Mouse (Mus musculus) heart, embryonic 11.5 days (tissue): Measurements from ENCODE around the gene Cfp. TPM values are rescaled to one million over a fixed set of nuclear protein-coding genes. Genes with fewer than 3 reads are reported as not detected.
A peak's percentile ranks its signal among the peaks of the same experiment; 100 is the strongest.

Experiments used
- ATAC-seq: fragments of 200-750 bp; cut with Nextera tagmentation; replicated peaks from 2 replicates; pipeline ENCODE4 v1.8.0; 2017; ENCODE audit warnings: moderate library complexity; ENCODE audit not compliant: insufficient number of reproducible peaks, low FRiP score, low TSS enrichment
- H3K27ac ChIP-seq: fragments of 300-500 bp; sonication (generic); 2 replicates; pipeline ENCODE4 v1.5.1; 2014; ENCODE audit warnings: mild to moderate bottlenecking, low read depth, low read length
- H3K27me3 ChIP-seq: fragments of 300-500 bp; sonication (generic); 2 replicates; pipeline ENCODE4 v1.6.1; 2014; ENCODE audit warnings: mild to moderate bottlenecking, low read length, mixed read lengths; ENCODE audit not compliant: control insufficient read depth, insufficient read depth
- H3K36me3 ChIP-seq: fragments of 300-500 bp; sonication (generic); 2 replicates; pipeline ENCODE4 v1.6.1; 2014; ENCODE audit warnings: mild to moderate bottlenecking, low read length, moderate library complexity, mixed read lengths; ENCODE audit not compliant: control insufficient read depth, insufficient read depth
- H3K4me1 ChIP-seq: fragments of 300-500 bp; sonication (generic); 2 replicates; pipeline ENCODE4 v1.6.1; 2014; ENCODE audit warnings: low read length; ENCODE audit not compliant: control insufficient read depth, insufficient read depth
- H3K4me2 ChIP-seq: fragments of 300-500 bp; sonication (generic); 2 replicates; pipeline ENCODE4 v1.6.1; 2014; ENCODE audit warnings: mild to moderate bottlenecking, moderate library complexity
- H3K4me3 ChIP-seq: fragments of 300-500 bp; sonication (generic); 2 replicates; pipeline ENCODE4 v1.5.1; 2014; ENCODE audit warnings: low read depth, low read length
- H3K9ac ChIP-seq: fragments of 300-500 bp; sonication (generic); 2 replicates; pipeline ENCODE4 v1.6.1; 2014; ENCODE audit warnings: mild to moderate bottlenecking, low read depth, low read length, moderate library complexity
- H3K9me3 ChIP-seq: fragments of 300-500 bp; sonication (generic); replicated peaks from 2 replicates; pipeline ENCODE4 v1.6.1; 2016; ENCODE audit warnings: low read length; ENCODE audit not compliant: control insufficient read depth
- WGBS: fragments of 180-500 bp; shearing (Covaris S2); extraction: QIAGEN DNeasy Blood & Tissue Kit; methylation state at CpG from one replicate; pipeline ENCODE4 v1.1.7; 2014; ENCODE audit not compliant: insufficient replicate concordance; 5-methylcytosine and 5-hydroxymethylcytosine counted together
- polyA plus RNA-seq: library from polyadenylated mRNA; unstranded; fragments of >200 nt; fragmentation: Nextera tagmentation; extraction: Ambion mirVana; gene quantifications from 2 replicates; pipeline ENCODE4 v1.2.1, GENCODE M21; 2014

The Cfp gene
- 3.2 and 3.3 TPM in 2 replicates for polyA plus RNA-seq

DNA sequence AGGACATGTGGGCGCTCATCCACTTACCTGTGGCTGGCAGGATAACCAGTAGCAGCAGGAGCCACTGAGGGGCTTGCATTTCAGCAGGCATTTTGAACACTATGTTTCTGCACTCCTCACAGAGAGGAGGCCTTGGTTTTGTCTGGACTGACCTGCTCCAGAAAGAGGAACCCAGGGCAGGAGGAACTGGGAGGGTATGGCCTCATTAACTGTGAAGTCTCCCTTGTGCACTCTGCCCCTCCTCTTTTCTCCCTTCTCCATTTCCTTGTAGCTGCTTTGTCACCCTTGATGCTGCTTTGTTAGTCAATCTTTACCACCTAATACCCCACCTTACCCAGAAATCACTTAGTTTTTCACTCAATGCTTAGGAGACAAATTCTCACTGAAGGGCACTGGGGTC lies at the start of gene Cfp:
Cfp (minus strand) TSS at position 192 of the 400 bp plus-strand sequence.
- Histone ChIP-seq H3K9me3 (no peaks in the 10 kb centered on the region), H3K36me3 (no peaks in the 10 kb centered on the region), H3K4me1 (no peaks in the 10 kb centered on the region), H3K9ac (no peak within 1 kb of the TSS), H3K27ac (no peak within 1 kb of the TSS), H3K27me3 (no peaks in the 10 kb centered on the region), H3K4me3 (no peak within 1 kb of the TSS), H3K4me2 (no peak within 1 kb of the TSS)
- ATAC-seq: no peak
- 75% methylated on average over 1 of the region's 1 CpGs for WGBS

DNA sequence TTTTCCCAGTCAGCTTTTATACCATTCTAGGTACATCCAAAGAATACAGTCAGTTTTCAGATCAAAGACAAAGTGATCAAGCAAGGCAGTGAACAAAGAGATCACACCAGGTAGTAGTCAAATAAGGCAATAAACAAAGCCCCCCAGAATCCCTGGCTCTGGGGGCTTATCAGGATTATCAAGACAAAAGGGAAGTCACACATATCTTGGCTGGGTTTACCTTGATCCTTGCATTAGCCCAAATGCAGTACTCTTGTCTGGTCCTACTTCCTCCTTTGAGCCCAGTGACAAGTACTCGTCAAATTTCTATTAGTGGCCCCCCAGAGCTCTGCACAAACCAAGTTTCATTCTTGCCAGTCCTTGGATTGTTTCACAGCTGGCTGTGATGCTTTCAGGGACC lies 49.5 kb upstream of the Cfp start:
- WGBS: 48% methylated on average over 1 of the region's 1 CpGs
- Histone ChIP-seq H3K4me1 (no peaks in the 10 kb centered on the region), H3K9ac (no peak overlapping the region), H3K27ac (no peak overlapping the region), H3K36me3 (no peaks in the 10 kb centered on the region), H3K9me3 (no peaks in the 10 kb centered on the region), H3K27me3 (no peaks in the 10 kb centered on the region), H3K4me3 (no peak overlapping the region), H3K4me2 (no peak overlapping the region)
- no peak for ATAC-seq

DNA sequence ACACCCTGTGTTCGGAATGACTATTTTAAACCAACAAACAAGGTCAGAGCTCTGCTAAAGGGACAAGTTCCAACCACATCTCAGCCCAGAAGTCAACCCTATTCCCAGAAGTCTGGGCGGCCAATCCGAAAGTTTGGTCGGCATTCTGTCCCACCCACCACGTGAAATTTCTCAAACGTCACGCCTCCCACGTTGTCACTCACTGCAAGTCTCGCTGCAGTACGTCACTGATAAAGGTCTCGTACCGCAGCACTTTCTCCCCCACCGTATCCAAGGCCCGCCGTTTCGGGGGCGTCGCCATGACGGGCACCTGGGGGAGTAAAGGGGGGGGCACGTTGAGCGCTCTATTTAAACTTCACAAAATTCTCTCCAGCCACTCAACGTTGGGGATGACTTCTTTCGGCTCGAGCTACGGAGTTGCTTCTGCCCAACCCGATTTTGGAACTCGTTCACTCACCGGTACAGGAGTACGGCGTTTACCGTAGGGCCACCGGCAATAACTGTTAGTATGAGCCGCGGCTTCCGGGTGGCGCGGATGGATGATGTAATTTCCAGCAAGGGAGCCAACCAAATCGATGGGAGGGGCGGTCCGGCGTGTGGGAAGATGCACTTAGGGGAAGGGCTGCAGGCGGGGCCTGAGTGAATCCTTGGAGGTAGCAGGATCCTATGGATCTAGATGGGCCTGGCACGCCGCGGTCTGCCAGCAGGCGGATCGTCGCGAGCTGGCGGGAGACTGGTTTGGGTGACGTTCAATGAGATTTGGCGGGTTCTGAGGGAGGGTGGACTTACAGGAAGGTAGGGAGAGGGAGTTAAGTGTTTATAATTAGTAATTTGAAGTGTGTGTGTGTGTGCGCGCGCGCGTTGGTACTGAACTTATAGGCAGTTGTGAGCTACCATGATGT lies 30.4 kb upstream of the Cfp start, which contains the start of gene Uxt:
Uxt (minus strand) TSS at position 541 of the 902 bp plus-strand sequence.
- Histone ChIP-seq H3K9ac (peak within 1 kb of the TSS; percentile 65), H3K36me3 (no peaks in the 10 kb centered on the region), H3K9me3 (no peaks in the 10 kb centered on the region), H3K4me3 (peak within 1 kb of the TSS; percentile 50), H3K4me2 (peak within 1 kb of the TSS; percentile 59), H3K27ac (peak within 1 kb of the TSS; percentile 80), H3K27me3 (no peaks in the 10 kb centered on the region), H3K4me1 (no peaks in the 10 kb centered on the region)
- peak; percentile 95 for ATAC-seq
- 15% methylated on average over 57 of the region's 57 CpGs for WGBS

DNA sequence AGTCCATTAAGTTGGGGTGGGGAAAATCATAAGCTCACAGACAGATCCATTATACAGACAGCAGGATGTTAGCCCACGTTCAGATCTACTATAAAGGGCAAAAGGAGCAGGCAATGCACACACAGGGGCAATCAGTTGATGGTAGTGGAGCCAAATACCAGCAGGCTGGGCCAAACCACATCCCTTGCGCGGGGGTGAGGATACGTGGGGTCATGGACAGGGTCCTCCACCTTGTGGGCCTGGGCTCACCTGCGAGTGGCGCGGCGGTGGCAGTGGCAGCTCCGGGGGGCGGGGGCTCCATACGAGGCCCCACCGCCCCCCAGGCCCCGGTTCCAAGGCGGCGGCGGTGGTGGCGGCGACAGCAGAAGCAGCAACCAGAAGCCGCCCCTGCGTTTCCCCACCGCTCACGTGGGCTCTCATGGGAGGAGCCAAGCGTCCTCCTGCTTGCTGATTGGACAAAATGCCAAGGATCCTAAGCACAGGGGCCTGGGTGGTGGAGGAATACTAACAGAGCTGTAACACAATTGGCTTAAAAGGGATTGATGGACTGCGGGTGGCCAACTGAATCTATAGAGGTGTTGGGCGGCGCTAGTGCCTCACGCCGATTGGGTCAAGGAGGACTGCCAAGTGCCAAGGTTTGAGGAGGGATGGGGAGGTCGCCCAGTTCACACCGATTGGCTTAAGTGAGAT lies 19.0 kb upstream of the Cfp start, which contains the start of gene Elk1:
Elk1 (minus strand) TSS at position 418 of the 690 bp plus-strand sequence.
- 12% methylated on average over 27 of the region's 30 CpGs for WGBS

DNA sequence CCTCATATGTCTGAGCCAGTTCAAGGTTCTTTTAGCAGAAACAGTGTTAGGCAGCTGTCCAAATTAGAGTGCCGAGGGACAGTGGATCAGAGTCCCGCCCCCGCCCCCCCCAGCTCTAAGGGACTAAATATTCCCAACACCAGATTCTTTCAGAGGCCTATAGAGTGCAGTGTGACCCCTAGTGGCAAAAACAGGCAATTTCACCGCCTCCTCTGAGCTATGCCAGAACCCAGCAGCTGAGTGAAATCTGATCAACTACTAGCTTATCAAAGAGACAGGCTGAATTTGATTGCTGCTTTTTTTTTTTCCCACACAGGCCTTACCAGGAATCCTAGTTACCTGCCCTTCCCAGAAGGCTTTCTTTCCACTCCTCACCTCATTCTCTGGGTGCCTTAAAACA lies 14.7 kb upstream of the Cfp start:
- H3K27me3 ChIP-seq: no peaks in the 10 kb centered on the region
- no peak overlapping the region for H3K9ac ChIP-seq
- no peak overlapping the region for H3K27ac ChIP-seq
- 21% methylated on average over 4 of the region's 4 CpGs for WGBS
- ATAC-seq: no peak
- H3K4me2 ChIP-seq: no peak overlapping the region
- no peaks in the 10 kb centered on the region for H3K36me3 ChIP-seq
- H3K4me3 ChIP-seq: no peak overlapping the region
- peaks cover 3% of the 10 kb centered on the region; the same call in 1 of the 2 replicates for H3K4me1 ChIP-seq
- H3K9me3 ChIP-seq: no peaks in the 10 kb centered on the region

More for the DNA sequence above, 19.0 kb upstream of the Cfp start, which contains the start of gene Elk1:
- peaks cover 3% of the 10 kb centered on the region; the same call in 1 of the 2 replicates for H3K4me1 ChIP-seq
- H3K4me2 ChIP-seq: peak within 1 kb of the TSS; percentile 61
- ATAC-seq: peak; percentile 95
- peak within 1 kb of the TSS; percentile 46; the same call in 1 of the 2 replicates for H3K27ac ChIP-seq
- H3K36me3 ChIP-seq: no peaks in the 10 kb centered on the region
- peak within 1 kb of the TSS; percentile 77 for H3K9ac ChIP-seq
- no peaks in the 10 kb centered on the region for H3K9me3 ChIP-seq
- peak within 1 kb of the TSS; percentile 65 for H3K4me3 ChIP-seq
- H3K27me3 ChIP-seq: no peaks in the 10 kb centered on the region

DNA sequence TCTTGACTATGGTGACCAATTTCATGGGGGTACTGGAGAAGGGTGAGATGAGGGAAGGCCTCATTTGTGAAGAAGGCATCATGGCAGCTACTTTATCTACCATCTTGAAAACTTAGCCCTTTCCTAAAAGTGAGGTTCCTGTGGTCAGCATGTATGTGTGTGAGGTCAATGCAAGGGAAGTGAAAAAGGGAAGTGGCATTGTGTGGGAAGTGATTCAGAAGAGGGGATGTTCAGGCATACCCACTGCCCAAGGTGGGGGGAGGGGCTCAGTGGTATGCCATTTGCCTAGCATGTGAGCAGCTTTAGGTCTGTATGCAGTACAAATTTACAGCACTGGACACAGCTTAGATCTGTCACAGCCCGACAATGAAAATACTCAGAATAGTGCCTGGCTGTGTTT lies 608 bp upstream of the Cfp start:
- WGBS: 91% methylated on average over 1 of the region's 1 CpGs
- H3K27me3 ChIP-seq: no peaks in the 10 kb centered on the region
- no peaks in the 10 kb centered on the region for H3K4me1 ChIP-seq
- no peak overlapping the region for H3K9ac ChIP-seq
- H3K4me2 ChIP-seq: no peak overlapping the region
- no peak for ATAC-seq
- H3K4me3 ChIP-seq: no peak overlapping the region
- no peak overlapping the region for H3K27ac ChIP-seq
- no peaks in the 10 kb centered on the region for H3K9me3 ChIP-seq
- 0 out of 2 replicates have a peak, but pooled peaks cover under 1% of the 10 kb centered on the region for H3K36me3 ChIP-seq

DNA sequence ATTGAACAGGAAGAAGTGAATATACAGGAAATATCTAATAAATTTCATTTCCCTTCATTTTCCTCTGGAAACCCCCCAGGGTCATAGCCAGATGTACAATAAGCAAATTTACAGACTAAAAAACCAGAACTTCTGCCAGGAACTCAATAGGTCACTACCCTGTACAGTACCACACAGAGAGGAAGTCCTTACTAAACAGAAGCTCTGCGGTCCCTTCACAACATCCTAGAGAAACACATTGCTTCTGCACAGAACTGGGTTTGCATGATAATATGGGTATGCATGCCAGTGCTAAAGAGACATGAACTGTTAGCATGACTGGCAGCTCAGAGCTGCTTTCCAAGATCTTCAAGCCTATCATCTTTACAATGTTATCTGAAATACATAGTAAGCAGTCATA lies 1.5 kb downstream of the Cfp start:
- WGBS: 72% methylated on average over 1 of the region's 1 CpGs
- Histone ChIP-seq H3K36me3 (no peaks in the 10 kb centered on the region), H3K4me2 (no peak overlapping the region), H3K4me1 (no peaks in the 10 kb centered on the region), H3K27me3 (no peaks in the 10 kb centered on the region), H3K4me3 (no peak overlapping the region), H3K9me3 (no peaks in the 10 kb centered on the region), H3K9ac (no peak overlapping the region), H3K27ac (no peak overlapping the region)
- no peak for ATAC-seq

DNA sequence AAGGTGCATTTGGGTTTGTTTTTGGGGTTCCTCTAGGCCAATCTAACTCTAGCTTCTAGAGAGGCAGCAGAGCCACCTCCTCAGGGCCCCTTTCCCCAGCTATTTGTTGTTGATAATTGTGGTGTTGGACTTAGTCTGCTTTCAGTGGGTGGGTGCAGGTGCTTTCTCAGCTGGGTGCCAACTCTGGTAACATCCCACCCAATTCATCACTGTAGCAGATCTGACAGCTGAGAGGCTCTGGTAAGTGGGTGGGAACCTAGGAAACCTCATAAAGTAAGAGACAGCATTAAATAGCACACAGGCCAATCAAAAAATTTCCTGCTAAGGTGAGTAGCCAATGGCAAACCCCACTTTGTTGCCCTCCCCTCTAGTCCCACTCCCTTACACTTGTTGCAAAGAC lies 6.4 kb downstream of the Cfp start:
- Histone ChIP-seq H3K4me1 (no peaks in the 10 kb centered on the region), H3K27me3 (no peaks in the 10 kb centered on the region; the same call in 1 of the 2 replicates)
- ATAC-seq: no peak

More for the DNA sequence above, 6.4 kb downstream of the Cfp start:
- Histone ChIP-seq H3K4me3 (no peak overlapping the region), H3K9ac (no peak overlapping the region), H3K4me2 (no peak overlapping the region), H3K9me3 (no peaks in the 10 kb centered on the region), H3K27ac (no peak overlapping the region), H3K36me3 (no peaks in the 10 kb centered on the region)
